Mouse (Mus musculus) G1E (cell line): ENCODE measurements at regions not wholly inside any gene's neighbourhood (a gene's known extent, or its start where the extent isn't known, plus 50 kb on each side); places are given as distances from the start of the nearest gene placed in this dataset.
"Not testable (repeated sequence)": the region's sequence is repeated elsewhere in the genome, so short reads cannot be mapped to it uniquely, and the experiment has no call there.

Experiments
- CTCF ChIP-seq: IDR thresholded peaks from 2 replicates; pipeline ENCODE4 v1.5.1; 2012; ENCODE audit warnings: low read depth, low read length, inconsistent platforms, mixed read lengths
- GATA1 ChIP-seq: IDR thresholded peaks from 2 replicates; pipeline ENCODE4 v1.6.1; 2012; ENCODE audit warnings: borderline replicate concordance, low read length, inconsistent platforms, mixed read lengths
- POLR2AphosphoS5 ChIP-seq: IDR thresholded peaks from 2 replicates; pipeline ENCODE4 v1.6.1; 2012; ENCODE audit warnings: low read depth, low read length, inconsistent platforms; ENCODE audit not compliant: insufficient replicate concordance
- TAL1 ChIP-seq: conservative IDR thresholded peaks from 2 replicates; pipeline ENCODE4 v1.6.1; 2012; ENCODE audit warnings: low read depth, low read length, inconsistent platforms, mixed read lengths

DNA sequence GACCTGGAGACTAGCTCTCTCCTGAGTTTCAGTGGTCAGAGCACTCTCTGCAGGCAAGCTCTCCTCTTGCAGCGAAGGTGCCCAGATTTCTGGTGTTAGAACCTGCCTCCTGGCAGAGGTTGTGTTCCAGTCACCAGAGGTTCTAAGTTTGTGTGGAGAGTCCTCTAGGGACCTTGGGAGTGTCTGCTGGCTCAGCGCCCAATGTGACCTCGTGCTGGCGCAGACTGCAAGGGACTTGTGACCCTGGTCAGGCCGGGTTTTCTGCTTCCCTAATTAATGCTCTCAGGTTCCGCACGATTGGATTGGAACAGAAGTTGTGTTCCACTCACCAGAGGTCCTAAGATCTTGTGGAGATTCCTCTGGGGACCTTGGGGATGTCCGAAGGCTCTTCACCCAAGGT, 384.2 kb upstream of the Stxbp6 start:
- not testable (repeated sequence) for TF ChIP-seq CTCF, GATA1, POLR2AphosphoS5, TAL1
